Mouse (Mus musculus) heart, postnatal 0 days (tissue): ENCODE results near the gene Tmem56. TPM values are rescaled to one million over a fixed set of nuclear protein-coding genes. Genes with fewer than 3 reads are reported as not detected.
A peak's percentile ranks its signal among the peaks of the same experiment; 100 is the strongest.

Source experiments
- ATAC-seq: fragments of 200-750 bp; cut with Nextera tagmentation; 2 replicates; pipeline ENCODE4 v1.8.0; 2017; ENCODE audit warnings: low read depth, moderate number of reproducible peaks, moderate library complexity; ENCODE audit not compliant: insufficient read depth
- DNase-seq: peaks from one replicate; pipeline ENCODE4 v3.0.0-alpha.2; 2016; ENCODE audit warnings: low spot score
- H3K27ac ChIP-seq: fragments of 300-500 bp; sonication (generic); 2 replicates; pipeline ENCODE4 v1.5.1; 2014; ENCODE audit warnings: low read depth, mild to moderate bottlenecking
- H3K27me3 ChIP-seq: fragments of 300-500 bp; sonication (generic); 2 replicates; pipeline ENCODE4 v1.6.1; 2014; ENCODE audit warnings: low read length, mixed read lengths; ENCODE audit not compliant: control insufficient read depth, insufficient read depth
- H3K36me3 ChIP-seq: fragments of 300-500 bp; sonication (generic); replicated peaks from 2 replicates; pipeline ENCODE4 v1.6.1; 2014; ENCODE audit warnings: low read length, mixed read lengths; ENCODE audit not compliant: control insufficient read depth, insufficient read depth
- H3K4me1 ChIP-seq: fragments of 300-500 bp; sonication (generic); 2 replicates; pipeline ENCODE4 v1.6.1; 2014; ENCODE audit warnings: antibody characterized with exemption; ENCODE audit not compliant: control insufficient read depth, insufficient read depth
- H3K4me2 ChIP-seq: fragments of 300-500 bp; sonication (generic); 2 replicates; pipeline ENCODE4 v1.6.1; 2014; ENCODE audit warnings: low read depth, mild to moderate bottlenecking, low read length, moderate library complexity
- H3K4me3 ChIP-seq: fragments of 300-500 bp; sonication (generic); 2 replicates; pipeline ENCODE4 v1.5.1; 2014; ENCODE audit warnings: low read depth, low read length
- H3K9ac ChIP-seq: fragments of 300-500 bp; sonication (generic); replicated peaks from 2 replicates; pipeline ENCODE4 v1.6.1; 2014; ENCODE audit warnings: low read depth, low read length, mixed read lengths
- H3K9me3 ChIP-seq: fragments of 300-500 bp; sonication (generic); replicated peaks from 2 replicates; pipeline ENCODE4 v1.6.1; 2016; ENCODE audit warnings: low read length; ENCODE audit not compliant: control insufficient read depth
- CTCF ChIP-seq: IDR thresholded peaks from 2 replicates; pipeline ENCODE4 v1.5.1; 2016; ENCODE audit warnings: antibody characterized with exemption, control low read depth, low read depth
- EP300 ChIP-seq: IDR thresholded peaks from 2 replicates; pipeline ENCODE4 v1.6.1; 2016; ENCODE audit warnings: antibody characterized with exemption, low read depth
- WGBS: fragments of 180-500 bp; shearing (Covaris S2); extraction: QIAGEN DNeasy Blood & Tissue Kit; methylation state at CpG from one replicate; pipeline ENCODE4 v1.1.7; 2014; 5-methylcytosine and 5-hydroxymethylcytosine counted together
- polyA plus RNA-seq: library from polyadenylated mRNA; unstranded; fragments of >200 nt; fragmentation: Nextera tagmentation; extraction: Ambion mirVana; gene quantifications from 2 replicates; pipeline ENCODE4 v1.2.1, GENCODE M21; 2015
- total RNA-seq: library from RNA; depleted of rRNA; stranded (reverse); fragments of >200 nt; gene quantifications from 2 replicates; pipeline ENCODE4 v1.2.3, GENCODE M21; 2014; ENCODE audit warnings: low replicate concordance

Tmem56 gene
- total and polyA plus RNA-seq, 2 experiments from 2014 or later: 0.36 to 4.4 TPM

- Histone ChIP-seq H3K9me3 (no peaks in the 10 kb centered on the region), H3K36me3 (no peaks in the 10 kb centered on the region), H3K9ac (no peak overlapping the region), H3K27ac (no peak overlapping the region), H3K4me1 (no peaks in the 10 kb centered on the region), H3K4me2 (no peak overlapping the region), H3K4me3 (no peak overlapping the region), H3K27me3 (no peaks in the 10 kb centered on the region)
- 76% methylated on average over 2 of the region's 2 CpGs for WGBS
- no peak for ATAC-seq
- no peak for TF ChIP-seq EP300
- TF ChIP-seq CTCF: no peak
- DNase-seq: no peak
Observed at GRCm38 (mm10) chr3:121202638-121203037, 80.3 kb downstream of the Tmem56 start.

- ATAC-seq (no peak), DNase-seq (no peak)
- H3K4me2 ChIP-seq: no peak overlapping the region
Observed at GRCm38 (mm10) chr3:121201012-121201747, 81.7 kb downstream of the Tmem56 start.

GRCm38 (mm10) chr3:121189199-121189598, 93.7 kb downstream of the Tmem56 start:
- Histone ChIP-seq H3K36me3 (no peaks in the 10 kb centered on the region), H3K27me3 (no peaks in the 10 kb centered on the region), H3K27ac (no peak overlapping the region), H3K4me3 (no peak overlapping the region), H3K4me2 (no peak overlapping the region), H3K9me3 (no peaks in the 10 kb centered on the region), H3K9ac (no peak overlapping the region), H3K4me1 (no peaks in the 10 kb centered on the region)
- 59% methylated on average over 2 of the region's 2 CpGs for WGBS
- no peak for ATAC-seq
- TF ChIP-seq CTCF (no peak), EP300 (no peak)
- no peak for DNase-seq

More at GRCm38 (mm10) chr3:121201012-121201747, 81.7 kb downstream of the Tmem56 start:
- TF ChIP-seq EP300: no peak
- no peak for TF ChIP-seq CTCF
- H3K4me3 ChIP-seq: no peak overlapping the region
- H3K9me3 ChIP-seq: no peaks in the 10 kb centered on the region
- H3K36me3 ChIP-seq: no peaks in the 10 kb centered on the region
- no peak overlapping the region for H3K27ac ChIP-seq
- H3K4me1 ChIP-seq: no peaks in the 10 kb centered on the region
- no peaks in the 10 kb centered on the region for H3K27me3 ChIP-seq
- WGBS: 32% methylated on average over 11 of the region's 11 CpGs
- no peak overlapping the region for H3K9ac ChIP-seq

- WGBS: 89% methylated on average over 7 of the region's 7 CpGs
- Histone ChIP-seq H3K4me1 (no peaks in the 10 kb centered on the region), H3K9ac (no peak overlapping the region), H3K4me3 (no peak overlapping the region), H3K36me3 (no peaks in the 10 kb centered on the region), H3K4me2 (no peak overlapping the region), H3K9me3 (no peaks in the 10 kb centered on the region), H3K27ac (no peak overlapping the region), H3K27me3 (no peaks in the 10 kb centered on the region)
- TF ChIP-seq EP300: no peak
- no peak for TF ChIP-seq CTCF
- no peak for DNase-seq
- no peak for ATAC-seq
Observed at GRCm38 (mm10) chr3:121187510-121187909, 95.4 kb downstream of the Tmem56 start.

GRCm38 (mm10) chr3:121186925-121187324, 96.0 kb downstream of the Tmem56 start:
- TF ChIP-seq EP300 (no peak), CTCF (no peak)

GRCm38 (mm10) chr3:121185197-121185596, 97.7 kb downstream of the Tmem56 start:
- ATAC-seq: no peak
- H3K4me3 ChIP-seq: no peak overlapping the region
- no peak overlapping the region for H3K4me2 ChIP-seq
- no peaks in the 10 kb centered on the region for H3K9me3 ChIP-seq
- no peak overlapping the region for H3K9ac ChIP-seq
- no peaks in the 10 kb centered on the region for H3K4me1 ChIP-seq
- no peaks in the 10 kb centered on the region for H3K36me3 ChIP-seq
- no peak overlapping the region for H3K27ac ChIP-seq
- DNase-seq: no peak
- H3K27me3 ChIP-seq: no peaks in the 10 kb centered on the region
- TF ChIP-seq CTCF (no peak), EP300 (no peak)
- 81% methylated on average over 3 of the region's 3 CpGs for WGBS

More at GRCm38 (mm10) chr3:121186925-121187324, 96.0 kb downstream of the Tmem56 start:
- no peak for ATAC-seq
- Histone ChIP-seq H3K9ac (no peak overlapping the region), H3K4me3 (no peak overlapping the region), H3K4me1 (no peaks in the 10 kb centered on the region), H3K36me3 (no peaks in the 10 kb centered on the region), H3K27ac (no peak overlapping the region), H3K9me3 (no peaks in the 10 kb centered on the region), H3K4me2 (no peak overlapping the region), H3K27me3 (no peaks in the 10 kb centered on the region)
- 74% methylated on average over 3 of the region's 3 CpGs for WGBS
- peak; percentile 31 for DNase-seq
